Mouse (Mus musculus): ENCODE results near the gene Prps2. TPM values are rescaled to one million over a fixed set of nuclear protein-coding genes. Genes with fewer than 3 reads are reported as not detected.

Gene Prps2
- polyA plus RNA-seq, 1 experiment from 2014 or later, result 29.1 TPM

- Histone ChIP-seq H3K9me3 (replicated peaks; ENCODE audit: control insufficient read depth, low read length) (no peaks in the 10 kb centered on the region), H3K27me3 (ENCODE audit: control insufficient read depth, insufficient read depth, low read length) (no peaks in the 10 kb centered on the region; the same call in 1 of the 2 replicates), H3K4me1 (ENCODE audit: control insufficient read depth, insufficient read depth, low read length) (no peaks in the 10 kb centered on the region), H3K4me2 (ENCODE audit: low read depth, low read length) (no peak overlapping the region), H3K9ac (ENCODE audit: low read length) (no peak overlapping the region), H3K27ac (ENCODE audit: low read length) (no peak overlapping the region), H3K36me3 (ENCODE audit: control insufficient read depth, insufficient read depth, low read length) (no peaks in the 10 kb centered on the region), H3K4me3 (replicated peaks; ENCODE audit: low read length) (no peak overlapping the region)
- WGBS, result 62% methylated on average over 2 of the region's 2 CpGs
- no peak for ATAC-seq (ENCODE audit: insufficient read depth, low FRiP score)
Measured at GRCm38 (mm10) chrX:167357415-167357814, 25.1 kb downstream of the Prps2 start.

GRCm38 (mm10) chrX:167355965-167356364 is 26.6 kb downstream of the Prps2 start:
- 79% methylated on average over 3 of the region's 3 CpGs for WGBS

GRCm38 (mm10) chrX:167353617-167354016 is 28.9 kb downstream of the Prps2 start:
- no peak for ATAC-seq (ENCODE audit: insufficient read depth, low FRiP score)
- Histone ChIP-seq H3K36me3 (ENCODE audit: control insufficient read depth, insufficient read depth, low read length) (no peaks in the 10 kb centered on the region), H3K27me3 (ENCODE audit: control insufficient read depth, insufficient read depth, low read length) (no peaks in the 10 kb centered on the region; the same call in 1 of the 2 replicates), H3K4me3 (replicated peaks; ENCODE audit: low read length) (no peak overlapping the region), H3K4me2 (ENCODE audit: low read depth, low read length) (no peak overlapping the region), H3K9me3 (replicated peaks; ENCODE audit: control insufficient read depth, low read length) (no peaks in the 10 kb centered on the region), H3K4me1 (ENCODE audit: control insufficient read depth, insufficient read depth, low read length) (no peaks in the 10 kb centered on the region), H3K27ac (ENCODE audit: low read length) (no peak overlapping the region), H3K9ac (ENCODE audit: low read length) (no peak overlapping the region)
- WGBS, result 95% methylated on average over 2 of the region's 2 CpGs

More at GRCm38 (mm10) chrX:167355965-167356364, 26.6 kb downstream of the Prps2 start:
- ATAC-seq (ENCODE audit: insufficient read depth, low FRiP score), result no peak
- no peak overlapping the region for H3K9ac ChIP-seq (ENCODE audit: low read length)
- no peak overlapping the region for H3K4me3 ChIP-seq (replicated peaks; ENCODE audit: low read length)
- no peak overlapping the region for H3K27ac ChIP-seq (ENCODE audit: low read length)
- no peaks in the 10 kb centered on the region for H3K36me3 ChIP-seq (ENCODE audit: control insufficient read depth, insufficient read depth, low read length)
- no peaks in the 10 kb centered on the region for H3K4me1 ChIP-seq (ENCODE audit: control insufficient read depth, insufficient read depth, low read length)
- no peak overlapping the region for H3K4me2 ChIP-seq (ENCODE audit: low read depth, low read length)
- H3K9me3 ChIP-seq (replicated peaks; ENCODE audit: control insufficient read depth, low read length), result no peaks in the 10 kb centered on the region
- no peaks in the 10 kb centered on the region; the same call in 1 of the 2 replicates for H3K27me3 ChIP-seq (ENCODE audit: control insufficient read depth, insufficient read depth, low read length)

- no peak overlapping the region for H3K4me2 ChIP-seq (ENCODE audit: low read depth, low read length)
- H3K27me3 ChIP-seq (ENCODE audit: control insufficient read depth, insufficient read depth, low read length), result no peaks in the 10 kb centered on the region; the same call in 1 of the 2 replicates
- H3K27ac ChIP-seq (ENCODE audit: low read length), result no peak overlapping the region
- H3K36me3 ChIP-seq (ENCODE audit: control insufficient read depth, insufficient read depth, low read length), result no peaks in the 10 kb centered on the region
- H3K9me3 ChIP-seq (replicated peaks; ENCODE audit: control insufficient read depth, low read length), result no peaks in the 10 kb centered on the region
- no peak overlapping the region for H3K4me3 ChIP-seq (replicated peaks; ENCODE audit: low read length)
- WGBS, result 89% methylated on average over 1 of the region's 1 CpGs
- ATAC-seq (ENCODE audit: insufficient read depth, low FRiP score), result no peak
- H3K4me1 ChIP-seq (ENCODE audit: control insufficient read depth, insufficient read depth, low read length), result no peaks in the 10 kb centered on the region
- H3K9ac ChIP-seq (ENCODE audit: low read length), result no peak overlapping the region
Measured at GRCm38 (mm10) chrX:167346440-167346839, 36.1 kb downstream of the Prps2 start.

GRCm38 (mm10) chrX:167344356-167344755 is 38.2 kb downstream of the Prps2 start:
- Histone ChIP-seq H3K4me2 (ENCODE audit: low read depth, low read length) (no peak overlapping the region), H3K9ac (ENCODE audit: low read length) (no peak overlapping the region), H3K36me3 (ENCODE audit: control insufficient read depth, insufficient read depth, low read length) (no peaks in the 10 kb centered on the region), H3K27ac (ENCODE audit: low read length) (no peak overlapping the region), H3K27me3 (ENCODE audit: control insufficient read depth, insufficient read depth, low read length) (no peaks in the 10 kb centered on the region; the same call in 1 of the 2 replicates), H3K4me1 (ENCODE audit: control insufficient read depth, insufficient read depth, low read length) (no peaks in the 10 kb centered on the region), H3K9me3 (replicated peaks; ENCODE audit: control insufficient read depth, low read length) (no peaks in the 10 kb centered on the region), H3K4me3 (replicated peaks; ENCODE audit: low read length) (no peak overlapping the region)
- 76% methylated on average over 1 of the region's 1 CpGs for WGBS
- ATAC-seq (ENCODE audit: insufficient read depth, low FRiP score), result no peak

- Histone ChIP-seq H3K4me3 (replicated peaks; ENCODE audit: low read length) (no peak overlapping the region), H3K27ac (ENCODE audit: low read length) (no peak overlapping the region), H3K27me3 (ENCODE audit: control insufficient read depth, insufficient read depth, low read length) (no peaks in the 10 kb centered on the region; the same call in 1 of the 2 replicates), H3K36me3 (ENCODE audit: control insufficient read depth, insufficient read depth, low read length) (no peaks in the 10 kb centered on the region), H3K4me1 (ENCODE audit: control insufficient read depth, insufficient read depth, low read length) (no peaks in the 10 kb centered on the region), H3K9ac (ENCODE audit: low read length) (no peak overlapping the region), H3K9me3 (replicated peaks; ENCODE audit: control insufficient read depth, low read length) (no peaks in the 10 kb centered on the region), H3K4me2 (ENCODE audit: low read depth, low read length) (no peak overlapping the region)
- ATAC-seq (ENCODE audit: insufficient read depth, low FRiP score), result no peak
- WGBS, result 75% methylated on average over 3 of the region's 3 CpGs
Measured at GRCm38 (mm10) chrX:167341811-167342210, 40.7 kb downstream of the Prps2 start.

GRCm38 (mm10) chrX:167340190-167340589 is 42.4 kb downstream of the Prps2 start:
- no peak for ATAC-seq (ENCODE audit: insufficient read depth, low FRiP score)
- H3K4me2 ChIP-seq (ENCODE audit: low read depth, low read length), result no peak overlapping the region
- no peaks in the 10 kb centered on the region for H3K9me3 ChIP-seq (replicated peaks; ENCODE audit: control insufficient read depth, low read length)
- no peak overlapping the region for H3K9ac ChIP-seq (ENCODE audit: low read length)
- no peaks in the 10 kb centered on the region for H3K4me1 ChIP-seq (ENCODE audit: control insufficient read depth, insufficient read depth, low read length)
- H3K4me3 ChIP-seq (replicated peaks; ENCODE audit: low read length), result no peak overlapping the region
- H3K27ac ChIP-seq (ENCODE audit: low read length), result no peak overlapping the region
- no peaks in the 10 kb centered on the region for H3K36me3 ChIP-seq (ENCODE audit: control insufficient read depth, insufficient read depth, low read length)
- 85% methylated on average over 2 of the region's 2 CpGs for WGBS
- no peaks in the 10 kb centered on the region; the same call in 1 of the 2 replicates for H3K27me3 ChIP-seq (ENCODE audit: control insufficient read depth, insufficient read depth, low read length)

- 100% methylated on average over 1 of the region's 1 CpGs for WGBS
- H3K36me3 ChIP-seq (ENCODE audit: control insufficient read depth, insufficient read depth, low read length), result no peaks in the 10 kb centered on the region
- no peaks in the 10 kb centered on the region; the same call in 1 of the 2 replicates for H3K27me3 ChIP-seq (ENCODE audit: control insufficient read depth, insufficient read depth, low read length)
- H3K4me2 ChIP-seq (ENCODE audit: low read depth, low read length), result no peak overlapping the region
- no peaks in the 10 kb centered on the region for H3K9me3 ChIP-seq (replicated peaks; ENCODE audit: control insufficient read depth, low read length)
- H3K4me3 ChIP-seq (replicated peaks; ENCODE audit: low read length), result no peak overlapping the region
- ATAC-seq (ENCODE audit: insufficient read depth, low FRiP score), result no peak
- no peak overlapping the region for H3K9ac ChIP-seq (ENCODE audit: low read length)
- H3K27ac ChIP-seq (ENCODE audit: low read length), result no peak overlapping the region
- H3K4me1 ChIP-seq (ENCODE audit: control insufficient read depth, insufficient read depth, low read length), result no peaks in the 10 kb centered on the region
Measured at GRCm38 (mm10) chrX:167337990-167338389, 44.6 kb downstream of the Prps2 start.

- H3K4me3 ChIP-seq (replicated peaks; ENCODE audit: low read length), result no peak overlapping the region
- H3K9me3 ChIP-seq (replicated peaks; ENCODE audit: control insufficient read depth, low read length), result no peaks in the 10 kb centered on the region
- WGBS, result 80% methylated on average over 1 of the region's 1 CpGs
- H3K27me3 ChIP-seq (ENCODE audit: control insufficient read depth, insufficient read depth, low read length), result no peaks in the 10 kb centered on the region; the same call in 1 of the 2 replicates
- H3K9ac ChIP-seq (ENCODE audit: low read length), result no peak overlapping the region
- no peak overlapping the region for H3K4me2 ChIP-seq (ENCODE audit: low read depth, low read length)
- ATAC-seq (ENCODE audit: insufficient read depth, low FRiP score), result no peak
- no peak overlapping the region for H3K27ac ChIP-seq (ENCODE audit: low read length)
- no peaks in the 10 kb centered on the region for H3K4me1 ChIP-seq (ENCODE audit: control insufficient read depth, insufficient read depth, low read length)
- no peaks in the 10 kb centered on the region for H3K36me3 ChIP-seq (ENCODE audit: control insufficient read depth, insufficient read depth, low read length)
Measured at GRCm38 (mm10) chrX:167334571-167334970, 48.0 kb downstream of the Prps2 start.
